Mouse (Mus musculus) mouse embryonic stem cell (cell line): ENCODE measurements around the gene Acsl6.
"Not testable (repeated sequence)": the region's sequence is repeated elsewhere in the genome, so short reads cannot be mapped to it uniquely, and the experiment has no call there.

ENCODE experiments used
- in situ Hi-C, 2 experiments: fragments of 300-500 bp; cut with MboI; formaldehyde crosslinking; loops; 1 replicate in 1 of 2; 3 replicates in 1 of 2; pipeline ENCODE4 v1.14.3; 2019 to 2020; ENCODE audit warnings: low sequenced_read_pairs in 2 of 2, low pct_unique_long_range_greater_than_20kb in 1 of 2, mixed read lengths in 1 of 2; ENCODE audit not compliant: unreplicated experiment in 1 of 2

The Acsl6 gene

GRCm38 (mm10) chr11:54354595-54355563, 51.3 kb downstream of the Acsl6 start:
- in situ Hi-C loops, result no loop called here

- in situ Hi-C loops, result no loop called here
Observed at GRCm38 (mm10) chr11:54355564-54355955, 52.0 kb downstream of the Acsl6 start.

- in situ Hi-C loops, result no loop called here
Observed at GRCm38 (mm10) chr11:54356676-54357075, 53.1 kb downstream of the Acsl6 start.

GRCm38 (mm10) chr11:54372553-54372952, 69.0 kb downstream of the Acsl6 start:
- in situ Hi-C loops, result no loop called here

- in situ Hi-C loops, result no loop called here
Observed at GRCm38 (mm10) chr11:54390386-54390785, 86.8 kb downstream of the Acsl6 start.

GRCm38 (mm10) chr11:54391326-54391725, 87.7 kb downstream of the Acsl6 start:
- in situ Hi-C loops, result no loop called here

GRCm38 (mm10) chr11:54396686-54397085, 93.1 kb downstream of the Acsl6 start:
- in situ Hi-C loops, result no loop called here

GRCm38 (mm10) chr11:54398058-54398457, 94.5 kb downstream of the Acsl6 start:
- in situ Hi-C loops, result no loop called here

GRCm38 (mm10) chr11:54400803-54401202, 97.2 kb downstream of the Acsl6 start:
- in situ Hi-C loops, result not testable (repeated sequence)

- in situ Hi-C loops, result no loop called here
Observed at GRCm38 (mm10) chr11:54404885-54405284, 101.3 kb downstream of the Acsl6 start.

GRCm38 (mm10) chr11:54406930-54407546, 103.4 kb downstream of the Acsl6 start:
- in situ Hi-C loops, result no loop called here

GRCm38 (mm10) chr11:54410612-54411011, 107.0 kb downstream of the Acsl6 start:
- in situ Hi-C loops, result no loop called here

GRCm38 (mm10) chr11:54413017-54413416, 109.4 kb downstream of the Acsl6 start:
- in situ Hi-C loops, result no loop called here
